Mouse (Mus musculus): Measurements from ENCODE around the gene Riiad1. TPM values are rescaled to one million over a fixed set of nuclear protein-coding genes. Genes with fewer than 3 reads are reported as not detected.

The Riiad1 gene
- polyA plus RNA-seq, 1 experiment from 2014 or later, result not detected

DNA sequence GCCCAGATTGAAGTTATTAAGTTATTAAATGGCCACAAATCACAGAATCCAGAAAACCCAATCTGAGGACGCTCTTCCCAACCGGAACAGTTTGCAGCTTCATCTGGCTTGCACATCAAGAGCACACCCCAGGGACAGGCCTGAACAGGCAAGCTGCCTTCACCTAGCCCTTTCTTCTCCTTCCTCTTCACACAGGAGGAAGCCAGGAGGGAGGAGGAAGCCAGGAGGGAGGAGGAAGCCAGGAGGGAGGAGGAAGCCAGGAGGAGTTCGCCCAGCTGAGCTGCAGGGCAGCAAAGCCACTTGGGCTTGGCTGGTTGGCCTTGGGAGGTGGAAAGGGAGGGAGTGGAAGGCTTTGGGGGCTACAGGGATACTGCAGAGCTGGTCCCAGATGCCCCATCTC, 11.2 kb downstream of the Riiad1 start:
- 49% methylated on average over 3 of the region's 3 CpGs for WGBS (ENCODE audit: insufficient replicate concordance)

DNA sequence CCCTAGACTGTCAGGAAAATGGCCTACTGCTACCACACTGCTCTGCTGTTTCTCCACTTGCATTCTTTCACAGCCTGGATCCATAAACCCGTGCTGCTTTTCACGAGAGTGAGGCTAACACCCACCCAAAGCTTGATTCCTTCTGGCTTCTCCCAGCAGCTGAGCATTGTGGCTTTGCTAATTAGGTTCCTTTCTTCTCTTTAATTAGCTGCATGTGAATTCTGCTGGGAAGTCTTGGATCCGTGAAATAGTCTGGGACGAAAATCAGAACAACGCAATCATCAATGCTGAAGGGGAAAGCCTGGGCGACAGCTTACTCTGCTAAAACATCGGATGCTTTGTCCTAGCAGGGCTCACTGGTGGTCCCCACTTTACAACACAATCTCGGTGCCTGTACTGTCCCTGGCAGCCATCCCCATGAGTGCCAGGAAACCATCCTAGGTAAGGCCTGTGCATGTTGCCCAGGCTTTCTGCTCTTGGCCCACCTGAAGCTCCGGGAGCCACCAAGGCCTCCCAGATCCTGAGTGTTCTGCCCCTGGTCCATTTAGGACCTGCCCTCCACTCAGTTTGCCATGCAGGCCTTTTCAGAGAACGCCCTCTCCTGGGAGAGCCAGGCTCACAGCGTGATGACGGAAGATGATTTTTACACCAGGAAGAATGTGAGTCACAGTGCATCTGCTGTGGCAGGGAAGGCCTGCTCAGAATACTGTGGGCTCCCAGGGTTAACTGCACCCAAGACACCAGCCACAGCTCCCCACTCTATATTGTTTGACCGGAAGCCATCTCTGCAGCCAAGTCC, 14.3 kb downstream of the Riiad1 start:
- no peak for DNase-seq
- no peak overlapping the region for H3K27ac ChIP-seq (ENCODE audit: low read depth)
- no peak overlapping the region for H3K4me2 ChIP-seq (ENCODE audit: low read depth, low read length)
- no peaks in the 10 kb centered on the region for H3K4me1 ChIP-seq (ENCODE audit: insufficient read depth)
- no peak for ATAC-seq
- TF ChIP-seq CTCF (IDR thresholded peaks at IDR 0.05; ENCODE audit: low read depth) (no peak), EP300 (IDR thresholded peaks at IDR 0.05; ENCODE audit: low read depth) (no peak)
- H3K27me3 ChIP-seq (ENCODE audit: insufficient read depth, low read length), result no peaks in the 10 kb centered on the region
- H3K9ac ChIP-seq (replicated peaks), result no peak overlapping the region
- no peaks in the 10 kb centered on the region for H3K36me3 ChIP-seq (replicated peaks; ENCODE audit: insufficient read depth, low read length)
- WGBS (ENCODE audit: insufficient replicate concordance), result 78% methylated on average over 13 of the region's 13 CpGs
- H3K4me3 ChIP-seq (ENCODE audit: low read depth, low read length), result no peak overlapping the region
- H3K9me3 ChIP-seq (ENCODE audit: low read length), result no peaks in the 10 kb centered on the region

More for the DNA sequence above, 11.2 kb downstream of the Riiad1 start:
- Histone ChIP-seq H3K9ac (replicated peaks) (no peak overlapping the region), H3K9me3 (ENCODE audit: low read length) (no peaks in the 10 kb centered on the region), H3K4me1 (ENCODE audit: insufficient read depth) (no peaks in the 10 kb centered on the region), H3K36me3 (replicated peaks; ENCODE audit: insufficient read depth, low read length) (no peaks in the 10 kb centered on the region), H3K27ac (ENCODE audit: low read depth) (no peak overlapping the region), H3K27me3 (ENCODE audit: insufficient read depth, low read length) (no peaks in the 10 kb centered on the region), H3K4me2 (ENCODE audit: low read depth, low read length) (no peak overlapping the region), H3K4me3 (ENCODE audit: low read depth, low read length) (no peak overlapping the region)
- DNase-seq, result no peak
- TF ChIP-seq EP300 (IDR thresholded peaks at IDR 0.05; ENCODE audit: low read depth), result no peak
- no peak for TF ChIP-seq CTCF (IDR thresholded peaks at IDR 0.05; ENCODE audit: low read depth)
- ATAC-seq, result no peak

GRCm38 (mm10) chr3:94463926-94464578, 16.1 kb downstream of the Riiad1 start:
- Histone ChIP-seq H3K27me3 (ENCODE audit: insufficient read depth, low read length) (no peaks in the 10 kb centered on the region), H3K4me2 (ENCODE audit: low read depth, low read length) (no peak overlapping the region), H3K27ac (ENCODE audit: low read depth) (no peak overlapping the region), H3K4me1 (ENCODE audit: insufficient read depth) (no peaks in the 10 kb centered on the region), H3K4me3 (ENCODE audit: low read depth, low read length) (no peak overlapping the region), H3K36me3 (replicated peaks; ENCODE audit: insufficient read depth, low read length) (no peaks in the 10 kb centered on the region), H3K9me3 (ENCODE audit: low read length) (no peaks in the 10 kb centered on the region), H3K9ac (replicated peaks) (no peak overlapping the region)
- DNase-seq, result no peak
- 58% methylated on average over 11 of the region's 11 CpGs for WGBS (ENCODE audit: insufficient replicate concordance)
- no peak for ATAC-seq
- no peak for TF ChIP-seq CTCF (IDR thresholded peaks at IDR 0.05; ENCODE audit: low read depth)

GRCm38 (mm10) chr3:94459834-94460233, 20.3 kb downstream of the Riiad1 start:
- DNase-seq, result no peak
- WGBS (ENCODE audit: insufficient replicate concordance), result 85% methylated on average over 2 of the region's 2 CpGs
- TF ChIP-seq EP300 (IDR thresholded peaks at IDR 0.05; ENCODE audit: low read depth), result no peak
- TF ChIP-seq CTCF (IDR thresholded peaks at IDR 0.05; ENCODE audit: low read depth), result no peak
- no peak for ATAC-seq
- no peak overlapping the region for H3K27ac ChIP-seq (ENCODE audit: low read depth)
- no peaks in the 10 kb centered on the region for H3K9me3 ChIP-seq (ENCODE audit: low read length)
- H3K9ac ChIP-seq (replicated peaks), result no peak overlapping the region
- H3K36me3 ChIP-seq (replicated peaks; ENCODE audit: insufficient read depth, low read length), result no peaks in the 10 kb centered on the region
- H3K27me3 ChIP-seq (ENCODE audit: insufficient read depth, low read length), result 0 out of 2 replicates have a peak, but pooled peaks cover 3% of the 10 kb centered on the region
- no peak overlapping the region for H3K4me2 ChIP-seq (ENCODE audit: low read depth, low read length)
- no peak overlapping the region for H3K4me3 ChIP-seq (ENCODE audit: low read depth, low read length)
- H3K4me1 ChIP-seq (ENCODE audit: insufficient read depth), result no peaks in the 10 kb centered on the region

- Histone ChIP-seq H3K9me3 (ENCODE audit: low read length) (no peaks in the 10 kb centered on the region), H3K9ac (replicated peaks) (no peak overlapping the region), H3K36me3 (replicated peaks; ENCODE audit: insufficient read depth, low read length) (no peaks in the 10 kb centered on the region), H3K4me3 (ENCODE audit: low read depth, low read length) (no peak overlapping the region), H3K27me3 (ENCODE audit: insufficient read depth, low read length) (0 out of 2 replicates have a peak, but pooled peaks cover 3% of the 10 kb centered on the region), H3K4me1 (ENCODE audit: insufficient read depth) (no peaks in the 10 kb centered on the region), H3K4me2 (ENCODE audit: low read depth, low read length) (no peak overlapping the region), H3K27ac (ENCODE audit: low read depth) (no peak overlapping the region)
- no peak for ATAC-seq
- WGBS (ENCODE audit: insufficient replicate concordance), result 71% methylated on average over 3 of the region's 3 CpGs
- DNase-seq, result no peak
- no peak for TF ChIP-seq EP300 (IDR thresholded peaks at IDR 0.05; ENCODE audit: low read depth)
- TF ChIP-seq CTCF (IDR thresholded peaks at IDR 0.05; ENCODE audit: low read depth), result no peak
These were observed 23.1 kb downstream of the Riiad1 start for GRCm38 (mm10) chr3:94457055-94457454.

DNA sequence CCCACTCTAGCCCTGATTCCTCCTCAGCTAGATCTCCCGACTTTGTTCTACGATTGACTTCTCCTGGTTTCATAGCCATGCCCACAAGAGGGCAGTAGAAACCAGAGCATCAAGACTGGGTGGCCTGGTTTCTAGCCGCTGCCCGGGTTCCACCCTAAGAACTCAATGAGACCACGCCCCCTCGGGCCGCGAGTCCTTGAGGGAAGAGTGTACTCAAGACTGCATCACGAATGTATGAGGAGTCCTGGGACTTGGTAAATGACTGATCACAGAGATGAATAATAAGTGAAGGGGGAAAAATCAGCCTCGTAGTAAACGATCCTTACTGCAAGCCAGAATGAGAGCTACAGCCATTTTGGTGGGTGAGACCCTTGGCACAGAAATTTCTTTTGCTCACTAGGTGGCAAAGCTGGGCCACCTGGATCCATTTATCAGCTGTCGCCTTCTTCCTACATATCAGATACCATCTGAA, 23.6 kb downstream of the Riiad1 start:
- 0 out of 2 replicates have a peak, but pooled peaks cover 3% of the 10 kb centered on the region for H3K27me3 ChIP-seq (ENCODE audit: insufficient read depth, low read length)
- no peaks in the 10 kb centered on the region for H3K4me1 ChIP-seq (ENCODE audit: insufficient read depth)
- no peaks in the 10 kb centered on the region for H3K36me3 ChIP-seq (replicated peaks; ENCODE audit: insufficient read depth, low read length)
- no peak overlapping the region for H3K27ac ChIP-seq (ENCODE audit: low read depth)
- 3% methylated on average over 12 of the region's 12 CpGs for WGBS (ENCODE audit: insufficient replicate concordance)
- TF ChIP-seq EP300 (IDR thresholded peaks at IDR 0.05; ENCODE audit: low read depth) (no peak), CTCF (IDR thresholded peaks at IDR 0.05; ENCODE audit: low read depth) (peak; percentile 89)
- ATAC-seq, result peak; percentile 59
- H3K9me3 ChIP-seq (ENCODE audit: low read length), result no peaks in the 10 kb centered on the region
- H3K9ac ChIP-seq (replicated peaks), result no peak overlapping the region
- peak overlapping the region; percentile 41 for H3K4me2 ChIP-seq (ENCODE audit: low read depth, low read length)
- H3K4me3 ChIP-seq (ENCODE audit: low read depth, low read length), result no peak overlapping the region
- peak; percentile 83 for DNase-seq

All from liver, postnatal 0 days (tissue).